Mouse (Mus musculus) megakaryocyte, adult 5-6 weeks (primary cell): ENCODE measurements around the gene Frmd7. TPM values are rescaled to one million over a fixed set of nuclear protein-coding genes. Genes with fewer than 3 reads are reported as not detected.

Source experiments
- ATAC-seq: 2 replicates; pipeline ENCODE4 v1.8.0; 2016; ENCODE audit warnings: mild to moderate bottlenecking, inconsistent platforms; ENCODE audit not compliant: poor library complexity, severe bottlenecking
- total RNA-seq, 2 experiments: library from RNA; stranded (forward) in 1 of 2; stranded (reverse) in 1 of 2; fragments of 153-499, 151-499 nt in 1 of 2; fragments of 221-1000, 200-1000 nt in 1 of 2; gene quantifications; 2 replicates each; pipeline versions ENCODE4 v1.2.3 to v1.2.4; 2015 to 2017

Gene Frmd7
- total RNA-seq, 2 experiments from 2014 or later: not detected

DNA sequence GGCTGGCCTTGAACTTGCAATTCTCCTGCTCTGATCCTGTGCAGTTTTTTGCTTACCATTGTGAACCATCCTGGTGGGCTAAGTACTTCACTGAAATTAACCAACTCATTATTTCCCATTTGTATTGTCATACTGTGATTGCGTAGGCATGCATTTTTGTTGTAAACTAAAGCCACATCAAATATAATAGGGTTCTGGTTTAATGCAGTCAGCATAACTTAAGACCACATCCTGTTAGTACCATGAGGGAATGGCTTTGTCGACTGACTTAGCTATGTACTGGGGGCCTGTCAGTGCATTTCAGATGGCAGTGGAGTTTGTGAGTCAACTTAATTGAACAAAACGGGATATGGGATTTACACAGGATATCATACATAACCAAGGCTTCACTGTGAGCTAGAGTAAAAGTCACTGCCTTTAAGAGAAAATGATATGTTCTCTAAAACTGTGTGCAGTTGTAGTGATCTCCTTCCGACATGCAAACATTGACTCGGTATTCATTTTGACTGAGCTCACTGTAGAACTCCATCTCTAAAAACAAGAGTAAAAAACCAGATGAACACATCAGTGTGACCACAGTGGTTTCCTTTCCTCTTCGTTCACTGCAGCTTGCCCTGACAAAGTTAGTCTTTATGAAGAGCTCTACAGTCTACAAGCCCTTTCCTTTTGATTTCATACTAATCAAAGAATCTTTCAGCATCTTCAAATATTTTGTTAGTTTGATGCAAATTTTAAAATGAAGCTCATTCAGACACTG lies 68.1 kb downstream of the Frmd7 start:
- ATAC-seq: peak; percentile 56

DNA sequence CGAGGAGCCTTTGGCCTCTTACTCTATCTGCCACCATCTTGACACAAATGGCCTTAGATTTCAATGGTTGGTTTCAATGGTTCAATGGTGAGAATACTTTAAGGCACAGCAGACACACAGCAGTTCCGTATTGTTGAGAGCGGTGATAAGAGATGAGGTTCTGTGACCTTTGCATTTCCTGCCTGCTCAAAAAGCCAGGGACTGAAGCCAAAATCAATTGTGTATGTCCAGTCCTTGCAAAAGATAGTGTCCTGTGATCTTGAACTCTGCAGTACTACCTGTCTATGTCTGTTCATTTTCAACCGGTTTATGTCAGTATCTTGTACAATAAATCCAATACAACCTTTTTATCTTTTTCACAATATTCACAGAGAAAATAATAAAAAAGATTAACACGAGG lies 77.8 kb downstream of the Frmd7 start:
- no peak for ATAC-seq

DNA sequence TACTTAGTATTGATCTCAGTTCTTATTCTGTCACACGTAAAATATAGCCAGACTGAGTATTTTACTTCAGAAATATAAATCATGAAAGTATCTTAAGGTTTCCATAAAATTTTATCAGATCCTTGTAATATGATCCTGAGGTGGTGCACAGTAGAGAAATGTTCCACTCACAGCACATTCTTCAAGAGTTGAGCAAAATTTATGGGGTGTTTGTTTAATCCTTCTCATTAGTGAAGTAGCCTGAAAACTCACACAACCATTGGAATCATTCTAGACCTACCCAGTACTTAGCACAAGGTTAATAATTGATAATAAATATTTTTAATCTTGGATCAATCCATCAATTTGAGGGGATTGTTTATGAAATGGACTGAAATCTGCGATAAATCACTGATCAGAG lies 78.7 kb downstream of the Frmd7 start:
- ATAC-seq: no peak

DNA sequence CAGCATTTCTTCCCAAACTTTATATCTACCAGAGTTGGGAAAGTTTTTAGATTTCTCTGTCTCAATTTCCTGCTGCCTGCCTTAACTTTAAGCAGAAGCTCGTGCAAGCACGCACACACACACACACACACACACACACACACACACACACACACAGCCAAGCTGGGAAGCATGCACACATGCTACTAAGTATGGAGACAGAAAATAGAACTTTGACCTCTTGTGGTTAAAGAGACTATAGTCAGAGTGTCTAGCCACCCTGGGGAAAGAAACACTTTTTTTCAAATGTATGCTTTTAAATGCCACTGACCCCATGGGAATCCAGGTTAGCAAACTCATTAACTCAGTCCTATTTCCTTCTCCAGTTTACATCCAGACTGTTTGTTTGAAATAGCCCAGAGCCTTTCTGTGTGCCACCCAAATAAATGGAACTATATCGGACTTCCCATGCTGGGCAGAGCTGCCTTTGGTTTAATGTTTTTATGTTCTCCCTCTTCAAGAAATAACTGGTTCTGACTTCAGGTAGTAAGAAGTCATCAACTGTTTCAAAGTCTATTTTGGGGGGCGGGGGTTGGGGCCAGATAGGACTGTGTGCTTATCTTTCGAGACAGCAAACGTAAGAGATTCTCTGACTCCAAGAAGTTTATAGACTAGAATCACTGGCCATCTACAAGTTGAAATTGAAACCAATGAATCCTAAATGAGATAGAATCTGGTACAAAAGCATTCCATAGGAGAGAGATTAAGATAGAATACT lies 91.9 kb downstream of the Frmd7 start:
- ATAC-seq: no peak

Other genes with a start within 250 kb of the Frmd7 start
- gene Stk26, start 101.7 kb downstream of the Frmd7 start, total RNA-seq (2015): 89.8 and 100 TPM in 2 replicates
- 77.5 and 89.4 TPM in 2 replicates for gene Stk26, start 101.7 kb downstream of the Frmd7 start, total RNA-seq (2017)
- gene Rap2c, start 75.3 kb upstream of the Frmd7 start, total RNA-seq (2015): 56.3 and 56.4 TPM in 2 replicates
- gene Rap2c, start 75.3 kb upstream of the Frmd7 start, total RNA-seq (2017): 45.0 and 47.0 TPM in 2 replicates